Mouse (Mus musculus): ENCODE results near the gene Ubox5.
"Not testable (repeated sequence)": the region's sequence is repeated elsewhere in the genome, so short reads cannot be mapped to it uniquely, and the experiment has no call there.

The Ubox5 gene

DNA sequence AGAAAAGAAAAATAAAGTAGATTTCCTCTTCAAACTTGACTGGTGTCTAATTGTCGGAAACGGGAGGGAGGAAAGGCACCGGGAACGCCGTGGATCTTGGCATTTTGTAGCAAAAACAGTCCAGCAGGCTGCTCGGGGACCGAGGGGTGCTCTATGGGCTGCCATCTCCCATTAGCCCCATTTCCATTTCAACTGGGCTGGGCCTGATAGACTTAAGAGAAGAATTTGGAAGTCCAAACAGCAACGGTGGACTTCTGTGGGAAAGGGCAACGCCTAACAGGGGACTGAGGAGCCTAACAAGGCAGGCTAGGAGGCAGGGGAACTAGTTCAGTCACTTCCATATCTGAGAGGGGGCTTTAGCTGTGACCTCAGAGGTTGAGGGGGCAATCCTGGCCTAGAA is 52.8 kb downstream of the Ubox5 start:
- DNase-seq (ENCODE audit: low spot score), result peak; percentile 29

DNA sequence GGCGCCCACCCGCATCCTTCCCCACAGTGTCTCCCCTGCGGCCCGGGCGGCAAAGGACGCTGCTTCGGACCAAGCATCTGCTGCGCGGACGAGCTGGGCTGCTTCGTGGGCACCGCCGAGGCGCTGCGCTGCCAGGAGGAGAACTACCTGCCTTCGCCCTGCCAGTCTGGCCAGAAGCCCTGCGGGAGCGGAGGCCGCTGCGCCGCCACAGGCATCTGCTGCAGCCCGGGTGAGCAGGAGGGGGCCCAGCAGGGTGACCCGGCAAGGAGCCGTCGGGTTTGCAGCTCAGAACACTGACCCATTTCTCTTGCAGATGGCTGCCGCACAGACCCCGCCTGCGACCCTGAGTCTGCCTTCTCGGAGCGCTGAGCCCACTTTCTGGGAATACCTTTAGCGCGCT is 53.3 kb downstream of the Ubox5 start:
- DNase-seq (ENCODE audit: low spot score), result not testable (repeated sequence)

DNA sequence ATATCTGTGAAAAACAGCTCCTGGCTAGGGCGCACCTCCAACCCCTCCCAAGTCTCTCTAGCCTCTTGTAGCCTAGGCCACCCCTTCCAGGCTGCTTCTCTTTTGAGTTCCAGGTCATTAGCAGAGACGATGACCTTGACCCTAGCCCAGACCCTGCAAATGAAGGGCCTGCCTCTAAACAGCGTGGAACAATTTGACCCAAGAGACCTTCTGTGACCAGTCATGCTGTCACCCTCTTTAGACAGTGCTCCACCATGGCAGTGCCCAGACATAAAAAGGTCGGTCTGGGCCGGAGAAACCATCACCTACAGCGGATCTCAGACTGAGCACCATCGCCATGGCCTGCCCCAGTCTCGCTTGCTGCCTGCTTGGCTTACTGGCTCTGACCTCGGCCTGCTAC is 54.0 kb downstream of the Ubox5 start, which contains the start of gene Oxt:
TSS of gene Oxt (plus strand) at position 301 of the 400 bp plus-strand sequence.
- DNase-seq (ENCODE audit: low spot score), result no peak

DNA sequence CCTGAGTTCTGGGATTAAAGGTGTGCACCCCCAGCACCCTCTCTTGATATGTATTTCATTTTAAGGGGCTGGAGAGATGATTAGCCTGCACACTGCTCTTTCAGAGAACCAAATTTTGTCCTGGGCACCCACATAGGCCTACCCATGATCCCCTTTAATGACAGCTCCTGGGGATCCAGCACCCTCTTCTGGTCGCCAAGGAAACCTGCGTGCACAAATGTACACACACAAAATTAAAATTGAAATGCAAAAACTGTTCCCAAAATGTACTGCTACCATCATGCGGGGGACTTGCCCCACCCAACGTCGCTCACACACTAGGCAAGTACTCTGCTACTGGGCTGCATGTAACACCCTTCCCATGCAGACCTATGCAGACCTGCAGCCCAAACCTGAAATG is 54.9 kb downstream of the Ubox5 start:
- no peak for DNase-seq (ENCODE audit: low spot score)

DNA sequence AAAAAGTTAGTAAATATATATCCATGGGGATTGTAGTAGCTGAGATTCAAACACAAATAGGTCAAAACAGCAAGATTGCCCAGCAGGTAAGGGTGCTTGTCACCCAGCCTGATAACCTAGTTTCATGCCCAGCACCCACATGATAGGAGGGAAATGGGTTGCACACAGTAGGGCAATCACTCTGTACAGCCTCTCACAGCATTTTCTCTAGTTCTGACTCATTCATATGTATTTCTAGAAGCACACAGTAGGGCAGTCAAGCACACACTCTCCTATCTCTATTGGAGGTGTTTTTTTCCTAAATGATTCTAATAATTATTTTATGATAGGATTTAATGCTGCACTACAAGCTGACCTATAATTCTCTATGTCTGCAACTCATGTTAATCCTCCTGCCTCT is 59.9 kb downstream of the Ubox5 start:
- DNase-seq (ENCODE audit: low spot score), result no peak

DNA sequence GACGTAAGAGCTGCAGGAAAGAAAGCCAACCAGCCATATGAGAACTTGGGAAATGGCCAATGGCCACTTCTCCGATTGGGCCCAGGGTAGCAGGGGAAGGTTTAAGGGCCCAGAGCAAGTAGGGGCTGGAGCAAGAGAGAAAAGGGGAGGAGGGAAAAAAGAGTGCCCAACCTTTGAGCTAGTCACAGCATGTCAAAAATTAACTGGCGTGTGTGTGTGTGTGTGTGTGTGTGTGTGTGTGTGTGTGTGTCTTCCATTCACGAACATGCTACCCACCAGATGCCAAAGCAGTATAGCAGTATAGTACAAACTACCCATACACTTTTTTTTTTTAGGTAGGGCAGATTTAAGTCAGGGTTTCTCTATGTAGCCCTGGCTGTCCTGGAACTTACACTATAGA is 60.9 kb downstream of the Ubox5 start:
- DNase-seq (ENCODE audit: low spot score), result no peak

DNA sequence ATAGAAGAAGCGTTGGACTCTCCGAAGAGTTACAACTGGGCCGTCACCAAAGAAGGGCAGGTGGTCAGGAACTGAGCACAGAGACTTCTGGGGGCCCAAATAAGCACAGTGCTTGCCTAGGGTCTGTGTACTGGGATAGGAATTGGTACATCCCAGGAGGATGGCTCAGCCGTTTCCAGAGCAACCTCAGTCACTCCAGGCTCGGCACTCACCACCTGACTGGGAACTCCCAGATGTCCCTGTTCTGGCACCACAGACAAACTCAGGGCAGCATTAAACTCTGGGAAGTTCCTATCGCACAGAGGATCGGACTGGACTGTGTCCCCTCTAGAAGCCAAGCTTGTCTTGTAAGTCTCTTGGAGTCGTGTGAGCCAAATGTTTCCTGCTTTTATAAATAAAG is 64.9 kb downstream of the Ubox5 start:
- no peak for DNase-seq (ENCODE audit: low spot score)

DNA sequence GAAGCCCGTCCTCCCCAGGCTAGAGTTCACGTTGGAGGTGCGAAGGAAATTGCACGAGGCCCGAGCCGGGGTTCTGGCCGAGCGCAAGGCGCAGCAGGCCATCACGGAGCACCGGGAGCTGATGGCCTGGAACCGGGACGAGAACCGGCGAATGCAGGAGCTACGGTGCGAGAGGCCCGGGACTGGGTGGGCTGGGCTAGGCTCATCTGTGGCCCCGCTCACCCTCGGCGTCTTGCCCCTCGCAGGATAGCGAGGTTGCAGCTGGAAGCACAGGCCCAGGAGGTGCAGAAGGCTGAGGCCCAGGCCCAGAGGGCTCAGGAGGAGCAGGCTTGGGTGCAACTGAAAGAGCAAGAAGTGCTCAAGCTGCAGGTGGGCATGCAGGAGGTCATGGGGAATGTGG is 65.8 kb downstream of the Ubox5 start:
- DNase-seq (ENCODE audit: low spot score), result no peak

DNA sequence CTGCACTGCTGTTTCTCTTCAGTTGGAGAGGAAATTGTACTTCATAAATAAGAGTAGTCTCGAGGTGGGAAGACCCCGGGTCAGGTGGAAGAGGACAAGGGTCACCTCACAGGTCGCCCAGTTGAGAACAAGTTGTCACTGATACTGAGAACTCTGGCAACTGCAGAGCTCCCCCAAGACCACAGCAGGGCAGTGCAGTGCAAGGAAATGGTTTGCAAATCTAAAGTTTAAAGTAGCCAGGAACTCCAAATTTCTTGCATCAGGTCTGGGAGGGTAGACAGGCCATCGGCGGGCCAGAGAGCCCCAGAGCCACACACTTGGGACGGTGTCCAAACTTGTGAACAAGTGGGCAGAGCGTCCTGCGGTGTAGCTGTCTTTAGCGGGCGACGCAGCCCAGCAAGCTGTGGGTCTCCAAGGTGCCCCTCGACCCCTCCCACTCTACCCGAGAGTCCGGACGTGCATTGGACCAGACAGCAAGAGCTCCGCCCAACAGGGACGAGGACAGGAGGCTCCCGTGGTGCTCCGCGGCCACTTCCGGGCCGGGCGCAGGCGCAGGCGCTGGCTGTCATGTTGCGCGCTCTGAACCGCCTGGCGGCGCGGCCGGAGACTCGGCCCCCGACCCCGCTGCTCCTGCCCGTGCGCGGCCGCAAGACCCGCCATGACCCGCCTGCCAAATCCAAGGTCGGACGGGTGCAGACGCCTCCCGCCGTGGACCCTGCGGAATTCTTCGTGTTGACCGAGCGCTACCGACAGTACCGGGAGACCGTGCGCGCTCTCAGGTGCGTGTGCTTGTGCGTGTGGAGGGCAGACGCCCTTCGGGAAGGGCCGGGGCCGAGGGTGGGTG is 66.4 kb downstream of the Ubox5 start, which contains the start of gene Mrps26:
TSS of gene Mrps26 (plus strand) at position 531 of the 844 bp plus-strand sequence.
- DNase-seq (ENCODE audit: low spot score), result peak; percentile 97

DNA sequence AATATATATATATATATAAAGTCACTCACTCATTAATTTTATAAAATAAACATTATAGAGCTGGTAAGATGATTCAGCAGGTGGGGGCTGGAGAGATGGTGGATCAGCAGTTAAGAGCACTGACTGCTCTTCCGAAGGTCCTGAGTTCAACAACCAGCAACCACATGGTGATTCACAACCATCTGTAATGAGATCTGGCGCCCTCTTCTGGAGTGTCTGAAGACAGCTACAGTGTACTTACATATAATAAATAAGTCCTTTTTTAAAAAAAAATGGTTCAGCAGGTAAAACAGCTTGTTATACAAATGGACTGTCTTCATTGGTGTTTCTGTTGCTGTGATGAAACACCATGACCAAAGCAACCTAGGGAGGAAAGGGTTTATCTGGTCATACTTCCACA is 71.8 kb downstream of the Ubox5 start:
- no peak for DNase-seq (ENCODE audit: low spot score)

DNA sequence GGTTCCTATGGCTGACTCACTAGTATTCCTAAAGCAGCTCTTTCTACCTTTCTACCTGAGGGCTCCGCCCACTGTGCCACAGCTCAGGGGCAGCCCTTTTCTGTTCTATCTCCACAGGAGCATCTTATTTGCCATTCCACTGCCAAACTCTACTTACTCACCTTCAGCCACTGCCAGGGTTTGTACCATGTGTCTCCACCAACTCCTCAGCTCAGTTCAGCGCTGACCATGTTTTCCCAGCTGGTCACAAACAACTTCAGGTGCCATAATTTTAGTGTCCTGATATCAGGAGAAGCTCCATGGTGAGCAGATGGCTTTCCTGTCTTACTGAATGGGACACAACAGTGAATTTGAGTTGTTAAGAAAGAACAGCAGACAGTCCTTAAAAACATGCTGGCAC is 72.4 kb downstream of the Ubox5 start:
- no peak for DNase-seq (ENCODE audit: low spot score)

DNA sequence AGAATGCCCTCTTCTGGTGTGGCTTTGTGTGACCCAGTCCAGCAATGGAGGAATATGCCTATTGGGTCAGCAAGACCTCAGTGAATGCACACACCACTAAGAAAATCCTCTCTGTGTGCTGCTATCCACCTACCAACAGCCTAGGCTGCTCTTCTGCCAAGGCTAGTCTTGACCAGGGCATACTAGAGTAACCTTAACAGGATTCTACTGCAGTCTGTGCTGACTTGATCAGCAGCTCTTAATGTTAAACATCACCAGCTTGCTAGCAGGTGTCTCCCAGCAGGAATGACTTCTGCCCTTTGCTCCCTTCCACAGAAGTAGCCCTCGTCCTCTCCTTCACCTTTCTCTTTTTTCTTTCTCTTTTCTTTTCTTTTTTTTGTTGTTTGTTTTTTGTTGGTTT is 73.5 kb downstream of the Ubox5 start:
- no peak for DNase-seq (ENCODE audit: low spot score)

DNA sequence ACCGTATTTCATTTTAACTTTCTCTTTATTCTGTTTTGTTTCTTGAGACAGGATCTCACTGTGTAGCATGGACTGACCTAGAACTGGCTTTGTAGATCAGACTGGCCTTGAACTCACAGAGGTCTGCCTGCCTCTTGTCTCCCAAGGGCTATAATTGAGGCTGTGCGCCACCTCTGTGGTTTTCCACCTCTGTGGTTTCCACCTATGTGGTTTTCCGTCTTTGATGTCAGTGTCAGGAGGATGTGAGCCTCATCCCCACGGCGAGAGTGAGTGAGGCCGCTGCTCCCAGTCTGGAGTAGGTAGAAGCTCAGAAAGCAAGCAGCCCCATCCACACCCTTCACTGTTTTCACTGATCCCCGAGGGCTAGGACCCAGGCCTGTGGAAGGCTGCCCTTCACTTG is 75.0 kb downstream of the Ubox5 start:
- no peak for DNase-seq (ENCODE audit: low spot score)

DNA sequence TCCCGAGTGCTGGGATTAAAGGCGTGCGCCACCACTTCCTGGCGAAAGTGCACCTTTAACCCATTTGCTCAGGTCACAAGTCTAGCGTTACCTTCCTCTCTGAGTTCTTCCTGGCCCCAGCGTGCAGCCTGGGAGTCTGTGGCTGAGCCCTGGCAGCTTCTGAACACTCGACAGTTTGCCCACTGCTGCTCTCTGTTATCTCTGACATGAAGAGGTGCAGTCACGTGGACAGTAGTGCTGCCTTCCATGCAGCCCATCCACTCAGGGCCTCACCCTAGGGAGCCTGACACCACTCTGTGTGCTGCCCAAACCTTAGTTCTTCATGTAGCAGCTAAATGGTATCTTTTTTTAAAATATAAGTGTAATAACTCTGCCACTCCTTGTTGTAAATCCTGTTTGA is 82.9 kb downstream of the Ubox5 start:
- no peak for DNase-seq (ENCODE audit: low spot score)

DNA sequence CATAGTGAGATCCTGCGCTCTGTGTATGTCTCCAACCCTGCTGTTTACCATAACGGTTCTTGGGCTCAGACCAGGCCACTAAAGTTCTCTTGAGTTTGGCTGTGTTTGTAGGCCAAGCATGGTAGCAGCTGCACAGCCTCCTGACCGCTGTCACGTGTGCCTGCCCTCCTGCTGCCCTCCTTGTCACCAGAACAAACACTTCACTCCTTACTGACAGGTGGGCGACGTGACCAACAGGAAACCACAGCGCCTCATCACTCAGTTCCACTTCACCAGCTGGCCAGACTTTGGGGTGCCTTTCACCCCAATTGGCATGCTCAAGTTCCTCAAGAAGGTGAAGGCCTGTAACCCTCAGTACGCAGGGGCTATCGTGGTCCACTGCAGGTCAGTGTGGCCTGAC is 89.6 kb downstream of the Ubox5 start:
- DNase-seq (ENCODE audit: low spot score), result no peak

All from embryo, embryonic 10.5 days (tissue).